Mouse (Mus musculus): Measurements from ENCODE around the gene Pik3c2b. TPM values are rescaled to one million over a fixed set of nuclear protein-coding genes. Genes with fewer than 3 reads are reported as not detected.

Gene Pik3c2b
- polyA plus RNA-seq, 1 experiment from 2014 or later: 11.4 TPM

DNA sequence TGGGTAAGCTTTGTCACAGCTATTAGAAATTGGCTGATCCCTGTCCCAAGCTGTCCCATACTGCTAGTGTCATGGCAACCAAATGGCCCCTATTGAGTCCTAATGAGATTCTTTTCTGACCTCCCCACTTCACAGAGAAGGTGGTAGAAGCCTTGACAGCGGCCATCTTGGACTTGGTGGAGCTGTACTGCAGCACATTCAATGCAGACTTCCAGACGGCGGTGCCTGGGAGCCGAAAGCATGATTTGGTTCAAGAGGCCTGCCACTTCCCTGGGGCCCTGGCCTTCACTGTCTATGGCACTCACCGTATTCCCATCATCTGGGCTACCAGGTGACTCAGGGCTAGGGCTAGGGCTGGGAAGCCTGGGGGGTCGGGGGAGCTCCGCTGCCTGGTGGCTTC is 34.0 kb downstream of the Pik3c2b start:
- Histone ChIP-seq H3K27me3 (replicated peaks; ENCODE audit: control insufficient read depth, insufficient read depth, low read length) (no peaks in the 10 kb centered on the region), H3K9ac (ENCODE audit: low read length) (no peak overlapping the region), H3K36me3 (ENCODE audit: control insufficient read depth, insufficient read depth, low read length) (peaks cover 23% of the 10 kb centered on the region), H3K4me2 (ENCODE audit: low read length) (no peak overlapping the region), H3K4me3 (ENCODE audit: low read depth, low read length) (no peak overlapping the region), H3K9me3 (ENCODE audit: control insufficient read depth, low read length) (no peaks in the 10 kb centered on the region), H3K4me1 (replicated peaks; ENCODE audit: control insufficient read depth, insufficient read depth, low read length) (peaks cover 21% of the 10 kb centered on the region), H3K27ac (ENCODE audit: low read depth) (no peak overlapping the region)
- no peak for DNase-seq (ENCODE audit: low spot score)
- WGBS: 96% methylated on average over 7 of the region's 7 CpGs
- no peak for ATAC-seq (replicated peaks; ENCODE audit: low FRiP score, low TSS enrichment, low read depth)

DNA sequence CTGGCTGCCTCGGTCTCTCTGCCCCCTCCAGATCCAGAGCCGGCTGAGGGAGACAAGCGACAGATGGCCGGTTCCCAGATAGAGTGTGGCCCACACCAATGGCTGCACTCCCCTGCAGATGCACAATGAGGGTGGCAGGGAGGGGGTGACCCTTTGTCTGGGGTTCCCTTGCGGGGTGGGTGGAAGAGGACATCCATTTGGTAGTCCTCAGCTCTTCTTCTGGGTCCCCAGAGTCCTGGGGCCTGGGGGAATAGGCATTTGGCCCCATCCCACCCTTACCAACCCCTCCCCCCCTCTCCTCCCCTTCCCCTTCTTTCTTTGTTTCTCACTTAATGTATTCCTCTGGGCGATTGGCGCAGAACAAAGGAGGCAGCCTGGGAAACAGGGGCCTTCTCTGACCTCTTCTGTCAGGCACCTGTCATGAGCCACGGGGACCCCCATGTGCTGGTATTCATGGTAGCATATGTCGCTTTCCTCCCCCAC is 34.7 kb downstream of the Pik3c2b start:
- no peak overlapping the region for H3K27ac ChIP-seq (ENCODE audit: low read depth)
- no peaks in the 10 kb centered on the region for H3K9me3 ChIP-seq (ENCODE audit: control insufficient read depth, low read length)
- H3K4me1 ChIP-seq (replicated peaks; ENCODE audit: control insufficient read depth, insufficient read depth, low read length): peaks cover 21% of the 10 kb centered on the region
- DNase-seq (ENCODE audit: low spot score): no peak
- H3K27me3 ChIP-seq (replicated peaks; ENCODE audit: control insufficient read depth, insufficient read depth, low read length): no peaks in the 10 kb centered on the region
- no peak overlapping the region for H3K4me3 ChIP-seq (ENCODE audit: low read depth, low read length)
- whole genome bisulfite sequencing: 56% methylated on average over 9 of the region's 9 CpGs
- no peak overlapping the region for H3K4me2 ChIP-seq (ENCODE audit: low read length)
- peaks cover 22% of the 10 kb centered on the region for H3K36me3 ChIP-seq (ENCODE audit: control insufficient read depth, insufficient read depth, low read length)
- no peak overlapping the region for H3K9ac ChIP-seq (ENCODE audit: low read length)
- no peak for ATAC-seq (replicated peaks; ENCODE audit: low FRiP score, low TSS enrichment, low read depth)

DNA sequence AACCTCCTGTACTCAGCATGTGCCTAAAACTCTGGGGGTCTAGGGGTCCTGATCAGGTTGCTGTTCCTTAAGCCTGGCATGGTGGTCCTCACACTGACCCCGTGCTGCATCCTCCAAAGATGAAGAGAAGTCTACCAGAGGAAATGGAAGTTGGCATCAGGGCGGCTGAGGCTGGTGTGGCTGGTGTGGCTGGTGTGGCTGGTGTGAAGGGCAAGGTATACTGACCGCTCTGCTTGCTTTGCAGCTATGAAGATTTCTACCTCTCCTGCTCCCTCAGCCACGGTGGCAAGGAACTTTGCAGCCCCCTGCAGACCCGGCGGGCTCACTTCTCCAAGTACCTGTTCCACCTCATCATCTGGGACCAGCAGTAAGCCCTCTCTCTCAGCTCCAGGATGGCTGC is 35.2 kb downstream of the Pik3c2b start:
- no peaks in the 10 kb centered on the region for H3K27me3 ChIP-seq (replicated peaks; ENCODE audit: control insufficient read depth, insufficient read depth, low read length)
- no peak overlapping the region for H3K4me3 ChIP-seq (ENCODE audit: low read depth, low read length)
- H3K9ac ChIP-seq (ENCODE audit: low read length): no peak overlapping the region
- no peak overlapping the region for H3K4me2 ChIP-seq (ENCODE audit: low read length)
- H3K36me3 ChIP-seq (ENCODE audit: control insufficient read depth, insufficient read depth, low read length): peaks cover 22% of the 10 kb centered on the region
- 82% methylated on average over 6 of the region's 6 CpGs for WGBS
- DNase-seq (ENCODE audit: low spot score) (no peak), ATAC-seq (replicated peaks; ENCODE audit: low FRiP score, low TSS enrichment, low read depth) (no peak)
- H3K4me1 ChIP-seq (replicated peaks; ENCODE audit: control insufficient read depth, insufficient read depth, low read length): peaks cover 21% of the 10 kb centered on the region
- H3K27ac ChIP-seq (ENCODE audit: low read depth): no peak overlapping the region
- no peaks in the 10 kb centered on the region for H3K9me3 ChIP-seq (ENCODE audit: control insufficient read depth, low read length)

DNA sequence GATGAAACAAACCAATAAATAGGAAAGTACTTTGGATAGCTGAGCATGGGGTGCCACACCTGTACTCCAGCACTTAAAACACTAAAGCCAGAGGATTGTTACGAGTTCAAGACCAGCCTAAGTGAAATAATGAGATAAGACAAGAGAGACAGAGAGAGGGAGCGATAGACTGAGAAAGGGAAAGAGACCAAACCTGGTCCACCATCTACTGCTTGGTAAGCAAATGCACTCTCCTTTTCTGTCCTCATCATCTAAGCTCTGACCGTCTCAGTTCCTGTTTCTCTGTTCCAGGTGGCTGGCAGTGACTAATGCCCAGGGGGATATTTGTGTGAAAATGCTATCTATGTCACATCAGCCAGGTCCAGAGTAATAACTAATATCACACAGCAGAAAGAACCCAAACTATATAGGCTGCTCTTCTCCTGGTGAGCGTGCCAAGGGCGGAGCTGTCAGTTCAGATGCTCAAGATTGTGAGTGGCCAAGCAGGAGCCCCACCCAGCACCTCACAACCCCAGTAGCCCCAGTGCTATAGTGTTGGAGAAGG is 37.6 kb downstream of the Pik3c2b start:
- H3K27me3 ChIP-seq (replicated peaks; ENCODE audit: control insufficient read depth, insufficient read depth, low read length): no peaks in the 10 kb centered on the region
- H3K36me3 ChIP-seq (ENCODE audit: control insufficient read depth, insufficient read depth, low read length): peaks cover 27% of the 10 kb centered on the region
- H3K4me1 ChIP-seq (replicated peaks; ENCODE audit: control insufficient read depth, insufficient read depth, low read length): peaks cover under 1% of the 10 kb centered on the region; the same call in 1 of the 2 replicates
- no peak overlapping the region for H3K9ac ChIP-seq (ENCODE audit: low read length)
- H3K4me3 ChIP-seq (ENCODE audit: low read depth, low read length): no peak overlapping the region
- ATAC-seq (replicated peaks; ENCODE audit: low FRiP score, low TSS enrichment, low read depth) (no peak), DNase-seq (ENCODE audit: low spot score) (no peak)
- H3K9me3 ChIP-seq (ENCODE audit: control insufficient read depth, low read length): no peaks in the 10 kb centered on the region
- WGBS: 91% methylated on average over 5 of the region's 5 CpGs
- H3K27ac ChIP-seq (ENCODE audit: low read depth): 0 out of 2 replicates have a peak overlapping the region, but pooled peaks have one; percentile 17
- no peak overlapping the region for H3K4me2 ChIP-seq (ENCODE audit: low read length)

DNA sequence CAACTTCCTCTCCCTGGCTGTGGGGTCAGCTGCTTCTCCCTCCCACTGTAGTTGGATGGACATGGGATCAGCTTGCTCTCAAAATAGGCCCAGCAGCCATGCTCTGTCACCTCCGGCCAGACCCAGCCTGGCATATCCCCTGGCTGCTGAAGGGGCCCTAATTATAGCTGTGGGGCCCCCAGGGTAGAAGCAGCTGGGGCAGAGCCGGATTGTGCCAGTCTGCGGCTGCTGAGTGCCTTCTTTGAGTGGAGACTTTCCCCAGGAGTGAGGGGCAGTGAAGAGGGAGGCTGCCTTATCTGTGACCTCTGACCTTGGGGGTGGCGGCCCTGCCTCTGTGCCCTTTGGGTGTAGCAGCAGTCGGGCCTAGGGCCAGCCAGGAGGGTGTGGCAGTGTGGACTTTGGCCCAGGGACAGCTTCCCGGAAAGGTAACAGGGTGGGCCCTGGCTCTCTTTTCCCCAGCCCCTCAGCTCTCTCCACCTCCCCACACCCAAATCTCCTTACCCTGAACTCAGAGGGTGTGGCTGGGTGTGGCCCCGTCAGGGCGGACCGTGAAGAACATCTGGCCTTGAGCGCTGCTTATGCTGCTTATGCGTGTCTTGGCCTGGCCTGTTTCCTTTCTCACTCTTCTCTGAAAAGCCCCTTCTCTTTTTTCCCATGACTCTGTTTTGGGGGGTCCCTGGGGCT is 38.6 kb downstream of the Pik3c2b start:
- Histone ChIP-seq H3K4me2 (ENCODE audit: low read length) (no peak overlapping the region), H3K4me3 (ENCODE audit: low read depth, low read length) (no peak overlapping the region), H3K9ac (ENCODE audit: low read length) (no peak overlapping the region), H3K27ac (ENCODE audit: low read depth) (peak overlapping the region; percentile 17; the same call in 1 of the 2 replicates), H3K4me1 (replicated peaks; ENCODE audit: control insufficient read depth, insufficient read depth, low read length) (no peaks in the 10 kb centered on the region), H3K9me3 (ENCODE audit: control insufficient read depth, low read length) (no peaks in the 10 kb centered on the region), H3K36me3 (ENCODE audit: control insufficient read depth, insufficient read depth, low read length) (peaks cover 27% of the 10 kb centered on the region), H3K27me3 (replicated peaks; ENCODE audit: control insufficient read depth, insufficient read depth, low read length) (no peaks in the 10 kb centered on the region)
- WGBS: 66% methylated on average over 11 of the region's 11 CpGs
- DNase-seq (ENCODE audit: low spot score) (peak; percentile 69), ATAC-seq (replicated peaks; ENCODE audit: low FRiP score, low TSS enrichment, low read depth) (peak; percentile 69)

DNA sequence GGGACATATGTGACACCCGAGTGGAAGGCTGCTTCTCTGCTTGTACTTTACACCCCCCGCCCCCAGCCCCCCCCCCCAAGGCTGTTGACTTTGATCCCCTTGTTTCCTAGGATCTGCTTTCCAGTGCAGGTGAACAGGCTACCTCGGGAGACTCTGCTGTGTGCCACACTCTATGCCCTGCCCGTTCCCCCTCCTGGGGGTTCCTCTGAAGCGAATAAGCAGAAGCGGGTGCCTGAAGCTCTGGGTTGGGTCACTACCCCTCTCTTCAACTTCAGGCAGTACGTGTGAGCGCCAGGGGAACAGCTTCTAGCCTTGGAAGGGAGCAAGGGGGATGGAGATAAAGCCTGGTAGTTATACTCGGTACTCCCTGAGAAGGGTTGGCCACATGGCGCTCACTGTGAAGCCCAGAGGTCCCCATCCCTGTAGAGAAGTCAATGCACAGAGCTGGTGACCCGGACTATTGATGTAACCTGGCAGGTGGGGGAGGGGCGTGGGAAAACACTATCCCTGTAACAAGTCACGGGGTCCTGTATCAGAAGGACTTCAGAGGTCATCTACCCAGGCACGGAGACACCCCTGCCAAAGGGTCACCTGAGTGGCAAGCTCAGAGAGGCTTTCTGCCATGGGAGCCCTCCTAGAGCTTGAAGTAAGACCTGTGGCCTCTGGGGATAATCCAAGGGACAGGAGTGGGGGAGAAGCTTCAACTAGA is 39.4 kb downstream of the Pik3c2b start:
- Histone ChIP-seq H3K36me3 (ENCODE audit: control insufficient read depth, insufficient read depth, low read length) (peaks cover 32% of the 10 kb centered on the region), H3K27ac (ENCODE audit: low read depth) (no peak overlapping the region), H3K27me3 (replicated peaks; ENCODE audit: control insufficient read depth, insufficient read depth, low read length) (no peaks in the 10 kb centered on the region), H3K4me3 (ENCODE audit: low read depth, low read length) (no peak overlapping the region), H3K9me3 (ENCODE audit: control insufficient read depth, low read length) (no peaks in the 10 kb centered on the region), H3K4me2 (ENCODE audit: low read length) (no peak overlapping the region), H3K4me1 (replicated peaks; ENCODE audit: control insufficient read depth, insufficient read depth, low read length) (no peaks in the 10 kb centered on the region), H3K9ac (ENCODE audit: low read length) (no peak overlapping the region)
- DNase-seq (ENCODE audit: low spot score) (no peak), ATAC-seq (replicated peaks; ENCODE audit: low FRiP score, low TSS enrichment, low read depth) (no peak)
- 82% methylated on average over 14 of the region's 14 CpGs for WGBS

DNA sequence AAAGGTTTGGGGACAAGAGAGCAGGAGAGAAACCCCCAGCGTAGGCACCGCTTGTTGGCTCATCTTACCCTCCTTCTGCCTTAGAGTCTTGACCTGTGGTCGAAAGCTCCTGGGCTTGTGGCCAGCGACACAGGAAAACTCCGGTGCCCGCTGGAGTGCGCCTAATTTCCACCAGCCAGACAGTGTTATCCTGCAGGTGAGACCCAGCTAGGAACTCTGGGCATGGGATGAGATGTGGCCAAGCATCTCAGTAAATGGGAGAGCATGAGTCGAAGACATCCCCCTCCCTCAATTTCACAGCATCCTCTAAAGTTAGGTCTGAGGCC is 39.9 kb downstream of the Pik3c2b start:
- H3K4me3 ChIP-seq (ENCODE audit: low read depth, low read length): no peak overlapping the region
- ATAC-seq (replicated peaks; ENCODE audit: low FRiP score, low TSS enrichment, low read depth) (no peak), DNase-seq (ENCODE audit: low spot score) (no peak)
- peaks cover 36% of the 10 kb centered on the region for H3K36me3 ChIP-seq (ENCODE audit: control insufficient read depth, insufficient read depth, low read length)
- WGBS: 90% methylated on average over 8 of the region's 8 CpGs
- H3K27ac ChIP-seq (ENCODE audit: low read depth): no peak overlapping the region
- H3K4me1 ChIP-seq (replicated peaks; ENCODE audit: control insufficient read depth, insufficient read depth, low read length): no peaks in the 10 kb centered on the region
- no peak overlapping the region for H3K4me2 ChIP-seq (ENCODE audit: low read length)
- H3K9me3 ChIP-seq (ENCODE audit: control insufficient read depth, low read length): no peaks in the 10 kb centered on the region
- H3K27me3 ChIP-seq (replicated peaks; ENCODE audit: control insufficient read depth, insufficient read depth, low read length): no peaks in the 10 kb centered on the region
- no peak overlapping the region for H3K9ac ChIP-seq (ENCODE audit: low read length)

DNA sequence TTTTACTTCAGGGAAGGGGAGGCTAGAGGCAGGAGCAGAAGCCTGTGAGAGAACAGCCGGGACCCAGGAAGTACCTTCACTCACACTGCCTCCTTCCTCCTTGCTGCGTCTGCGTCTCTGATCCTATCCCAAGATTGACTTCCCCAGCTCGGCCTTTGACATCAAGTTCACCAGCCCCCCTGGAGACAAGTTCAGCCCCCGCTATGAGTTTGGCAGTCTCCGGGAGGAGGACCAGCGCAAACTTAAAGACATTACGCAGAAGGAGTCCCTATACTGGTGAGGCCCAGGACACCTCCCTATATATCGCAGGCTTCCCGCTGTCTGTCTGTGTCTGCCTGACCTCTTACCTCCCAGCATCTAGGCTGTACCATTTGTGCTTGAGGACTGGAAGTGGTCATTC is 41.3 kb downstream of the Pik3c2b start:
- Histone ChIP-seq H3K9me3 (ENCODE audit: control insufficient read depth, low read length) (no peaks in the 10 kb centered on the region), H3K27ac (ENCODE audit: low read depth) (no peak overlapping the region), H3K27me3 (replicated peaks; ENCODE audit: control insufficient read depth, insufficient read depth, low read length) (no peaks in the 10 kb centered on the region), H3K4me3 (ENCODE audit: low read depth, low read length) (no peak overlapping the region), H3K9ac (ENCODE audit: low read length) (no peak overlapping the region), H3K4me1 (replicated peaks; ENCODE audit: control insufficient read depth, insufficient read depth, low read length) (no peaks in the 10 kb centered on the region), H3K4me2 (ENCODE audit: low read length) (no peak overlapping the region), H3K36me3 (ENCODE audit: control insufficient read depth, insufficient read depth, low read length) (peaks cover 35% of the 10 kb centered on the region)
- 92% methylated on average over 10 of the region's 10 CpGs for WGBS
- ATAC-seq (replicated peaks; ENCODE audit: low FRiP score, low TSS enrichment, low read depth) (no peak), DNase-seq (ENCODE audit: low spot score) (no peak)
